Mouse (Mus musculus) skeletal muscle tissue, adult 2 months (tissue): Measurements from ENCODE around the gene Hcn4.

Experiments
- DNase-seq: peaks from one replicate; pipeline ENCODE4 v3.0.0-alpha.2; 2012; ENCODE audit warnings: low read depth, low spot score

Hcn4 gene

DNA sequence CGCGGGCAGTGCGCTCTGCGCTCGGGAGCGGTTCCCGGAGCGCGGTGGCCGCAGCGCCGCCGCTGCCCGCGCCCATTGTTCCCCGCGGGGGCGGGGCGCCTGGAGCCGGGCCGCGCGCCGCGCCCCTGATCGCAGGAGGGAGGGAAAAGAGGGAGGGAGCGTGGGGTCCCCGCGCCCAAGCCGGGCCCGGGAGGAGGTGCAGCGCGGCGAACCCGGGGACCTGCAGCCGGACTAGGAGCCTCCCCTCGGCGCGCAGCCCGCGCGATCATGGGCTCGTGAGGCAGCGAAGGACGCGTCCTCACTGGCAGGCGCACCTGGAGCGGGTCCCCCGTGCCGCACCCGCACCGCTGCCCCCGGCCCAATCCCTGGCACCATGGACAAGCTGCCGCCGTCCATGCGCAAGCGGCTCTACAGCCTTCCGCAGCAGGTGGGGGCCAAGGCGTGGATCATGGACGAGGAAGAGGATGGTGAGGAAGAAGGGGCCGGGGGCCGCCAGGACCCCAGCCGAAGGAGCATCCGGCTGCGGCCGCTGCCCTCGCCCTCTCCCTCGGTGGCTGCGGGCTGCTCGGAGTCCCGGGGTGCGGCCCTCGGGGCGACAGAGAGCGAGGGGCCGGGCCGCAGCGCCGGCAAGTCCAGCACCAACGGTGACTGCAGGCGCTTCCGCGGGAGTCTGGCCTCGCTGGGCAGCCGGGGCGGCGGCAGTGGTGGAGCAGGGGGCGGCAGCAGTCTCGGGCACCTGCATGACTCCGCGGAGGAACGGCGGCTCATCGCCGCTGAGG, at the start of gene Hcn4:
Hcn4 (plus strand) TSS at position 274 of the 779 bp plus-strand sequence.
- no peak for DNase-seq

DNA sequence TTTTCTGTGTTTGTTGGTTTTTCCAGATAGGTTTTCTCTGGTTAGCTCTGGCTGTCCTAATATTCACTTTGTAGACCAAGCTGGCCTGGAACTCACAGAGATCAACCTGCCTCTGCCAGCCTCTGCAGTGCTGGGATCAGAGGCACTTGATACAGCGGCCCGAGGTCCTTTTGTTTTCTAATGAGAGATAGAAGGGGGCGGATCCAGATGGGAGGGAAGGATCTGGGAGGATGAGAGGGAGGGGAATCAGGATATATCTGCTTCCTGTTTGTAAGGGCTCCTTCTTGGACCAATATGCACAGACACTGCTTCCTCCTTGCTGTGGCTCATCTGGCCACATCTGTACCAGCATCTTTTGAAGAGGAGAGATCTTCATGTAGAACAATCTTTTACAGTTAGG, 48.5 kb upstream of the Hcn4 start:
- DNase-seq: no peak

DNA sequence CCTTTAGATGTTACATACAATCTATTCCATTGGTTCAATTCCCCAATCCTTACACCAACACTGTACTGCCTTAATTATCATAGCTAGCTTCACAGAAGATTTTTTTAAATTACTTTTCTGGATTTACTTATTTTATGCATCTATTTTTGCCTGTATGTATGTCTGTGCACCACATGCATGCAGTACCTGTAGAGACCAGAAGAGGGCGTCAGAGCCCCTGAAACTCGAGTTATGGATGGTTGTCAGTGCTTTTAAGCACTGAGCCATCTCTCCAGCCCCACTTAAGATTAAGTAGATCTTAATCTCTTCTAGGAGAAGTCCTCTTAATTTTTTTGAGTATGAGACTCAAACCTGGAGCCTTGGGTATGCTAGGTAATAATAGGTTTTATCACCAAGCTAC, 47.8 kb upstream of the Hcn4 start:
- DNase-seq: no peak

DNA sequence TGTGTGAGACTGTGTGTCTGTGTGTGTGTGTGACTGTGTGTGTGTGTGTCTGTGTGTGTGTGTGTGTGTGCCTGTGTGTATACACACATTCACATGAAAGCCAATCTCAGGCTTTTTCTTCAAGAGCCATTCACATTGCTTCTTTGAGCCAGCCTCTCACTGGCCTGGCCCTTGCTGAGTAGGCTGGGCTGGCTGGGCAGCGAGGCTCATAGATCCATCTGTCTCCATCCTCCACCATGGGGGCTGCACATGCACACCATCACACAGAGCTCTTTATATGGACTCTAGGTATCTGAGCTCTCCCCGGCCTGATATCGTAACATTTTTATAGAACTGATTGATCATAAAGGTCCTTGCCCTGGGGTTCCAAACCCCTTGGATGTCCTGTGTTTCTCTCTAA, 33.7 kb upstream of the Hcn4 start:
- DNase-seq: no peak

DNA sequence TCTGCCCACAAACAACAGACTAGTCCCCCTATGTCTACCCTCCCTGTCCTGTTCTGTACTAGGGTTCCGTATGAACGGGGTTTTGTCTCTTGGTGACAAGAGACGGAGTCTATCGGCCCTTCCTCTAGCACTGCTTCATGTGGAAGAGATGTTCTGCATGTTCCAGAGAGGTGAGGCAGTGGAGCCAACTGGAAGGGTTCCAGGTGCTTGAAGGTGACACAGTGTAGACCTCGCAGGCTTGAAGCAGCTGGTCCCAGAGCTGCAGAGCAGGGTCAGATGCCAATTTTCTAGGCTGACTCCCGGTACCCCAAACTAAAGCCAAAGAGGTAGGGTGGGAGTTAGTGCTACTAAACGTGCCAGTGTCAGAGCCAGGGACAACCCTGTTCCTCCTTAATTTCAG, 25.1 kb upstream of the Hcn4 start:
- no peak for DNase-seq

DNA sequence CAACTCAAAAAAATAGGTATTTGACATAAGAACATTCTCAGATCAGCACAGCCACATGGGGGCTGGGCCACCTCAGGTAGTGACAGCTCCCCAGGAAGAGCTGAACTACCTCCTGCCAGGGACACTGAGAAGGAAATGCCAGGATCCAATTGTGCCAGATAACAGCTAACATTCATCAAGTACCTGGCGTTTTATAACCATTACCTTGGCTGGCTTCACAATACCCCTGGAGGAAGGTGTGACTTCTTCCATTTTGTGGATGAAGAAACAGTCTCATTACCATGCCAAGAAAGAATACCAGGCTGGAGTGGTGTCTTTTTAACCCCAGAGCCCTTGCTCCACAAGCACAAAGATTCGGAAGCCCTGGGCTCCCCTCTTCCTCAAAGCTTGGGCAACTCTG, 21.8 kb upstream of the Hcn4 start:
- DNase-seq: no peak

DNA sequence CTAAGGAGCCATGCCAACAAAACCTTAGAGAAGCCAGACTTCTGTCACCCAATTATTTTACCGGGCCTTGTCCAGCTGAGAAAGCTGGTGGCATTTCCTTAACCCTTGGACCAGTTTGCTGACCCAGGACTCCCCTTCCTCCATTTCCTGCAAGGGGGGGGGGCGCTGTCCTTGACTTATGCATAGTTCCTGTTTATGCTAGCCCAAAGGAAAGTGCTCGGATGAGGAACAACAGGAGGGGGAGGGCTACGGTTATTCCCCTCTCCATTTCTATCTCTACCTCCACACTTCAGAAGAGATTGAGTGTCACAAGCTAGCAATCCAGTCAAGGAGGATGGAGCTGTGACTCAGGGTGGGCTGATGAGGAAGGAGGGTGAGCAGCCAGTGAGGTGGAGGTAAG, 20.9 kb upstream of the Hcn4 start:
- DNase-seq: no peak

DNA sequence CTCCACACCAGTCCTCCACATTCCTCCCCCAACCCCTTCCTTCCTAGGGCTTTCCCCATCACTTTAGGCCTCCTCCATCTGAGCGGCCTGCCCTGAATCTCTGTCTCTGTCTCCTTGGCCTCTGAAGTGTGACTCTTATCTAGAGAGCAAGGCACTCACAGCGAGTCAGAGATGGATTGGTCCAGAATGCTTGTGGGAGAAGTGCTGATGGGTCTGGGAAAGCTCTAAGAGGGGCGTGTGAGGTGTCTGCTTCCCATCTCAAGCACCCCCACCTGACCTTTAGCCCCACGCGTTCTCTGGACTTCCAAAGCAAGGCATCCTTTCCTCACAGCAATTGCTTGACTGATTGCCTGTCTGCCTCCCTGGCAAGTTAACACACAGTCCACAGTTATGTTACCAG, 20.4 kb upstream of the Hcn4 start:
- no peak for DNase-seq

DNA sequence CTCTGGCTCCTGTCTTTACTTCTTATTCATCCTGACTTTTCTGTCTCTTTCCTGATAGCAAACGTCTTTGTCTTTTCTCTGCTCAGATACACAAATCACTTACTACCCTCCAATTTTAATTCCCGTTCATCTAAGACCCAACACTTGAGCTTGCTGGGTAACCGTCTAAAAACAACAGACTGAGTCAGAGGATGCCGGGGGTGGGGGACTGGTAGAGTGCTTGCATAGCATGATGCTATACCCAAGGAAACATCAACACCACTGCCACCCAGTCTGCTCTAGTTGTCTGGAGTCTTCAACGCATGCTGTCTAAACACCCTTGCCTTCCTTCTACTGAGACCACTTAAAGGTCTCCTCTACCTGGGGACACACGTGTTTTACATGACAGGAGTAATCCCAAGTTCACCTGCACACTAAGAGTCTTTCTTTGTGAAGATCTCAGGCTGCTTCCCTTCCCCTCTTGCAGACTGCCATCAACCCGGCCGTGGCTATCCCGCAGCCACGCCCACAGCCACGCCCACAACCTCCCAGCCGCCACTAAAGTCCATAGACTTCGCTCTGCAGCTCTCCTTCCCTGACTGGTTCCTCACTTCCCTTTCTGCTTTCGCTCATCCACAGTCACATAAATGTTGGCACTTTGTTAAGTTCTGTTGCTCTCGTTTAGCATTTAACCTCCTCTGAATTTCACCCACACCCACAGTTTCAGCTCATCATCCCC, 17.5 kb upstream of the Hcn4 start:
- DNase-seq: peak; percentile 28

DNA sequence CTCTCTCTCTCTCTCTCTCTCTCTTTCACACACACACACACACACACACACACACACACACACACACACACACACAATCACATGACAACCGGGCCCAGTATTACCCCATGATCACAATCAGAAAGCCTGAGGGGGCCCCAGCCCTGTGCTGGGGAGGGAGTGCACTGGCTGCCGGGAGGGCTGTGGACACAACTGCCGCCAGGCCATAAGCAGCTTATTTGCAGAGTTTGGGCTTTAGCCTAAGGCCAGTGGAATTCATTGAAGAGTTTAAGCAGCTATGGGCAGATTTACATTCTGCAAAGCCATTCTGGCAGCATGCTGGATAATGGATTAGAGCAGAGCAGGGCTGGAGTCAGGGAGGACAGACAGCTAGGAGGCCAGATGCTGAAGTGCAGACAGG, 12.0 kb upstream of the Hcn4 start:
- DNase-seq: no peak

DNA sequence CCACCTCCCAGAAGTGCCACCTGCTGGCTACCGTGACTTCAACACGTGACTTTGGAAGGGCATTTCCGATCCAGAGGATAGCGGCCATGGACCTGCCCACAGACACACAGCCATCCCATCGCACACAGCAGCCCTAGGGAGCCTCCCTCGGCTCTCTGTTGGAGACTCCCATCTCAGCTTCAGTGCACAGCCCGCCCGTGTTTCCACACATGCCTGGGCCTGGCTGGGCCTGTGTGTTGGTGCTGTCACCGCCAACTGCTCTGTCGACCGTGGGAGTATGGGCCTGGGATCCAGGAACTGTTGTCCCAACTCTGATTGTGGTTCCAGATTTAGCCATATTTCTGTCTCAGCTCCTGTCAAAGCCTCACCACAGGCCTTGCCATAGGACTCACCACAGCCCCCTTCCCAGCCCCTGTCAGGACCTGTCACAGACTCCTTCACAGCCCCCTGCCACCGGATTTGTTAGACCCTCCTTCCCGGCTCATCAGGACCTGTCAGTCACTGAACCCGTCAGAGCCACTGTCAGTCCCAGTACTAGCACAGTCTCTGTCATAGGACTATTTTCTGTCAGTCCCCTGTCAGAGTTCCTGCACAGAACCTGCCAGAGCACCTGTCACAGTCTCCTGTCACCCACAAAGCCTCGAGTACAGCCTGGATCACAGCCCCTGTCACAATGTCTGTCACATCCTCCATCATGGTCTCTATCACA, 7.5 kb upstream of the Hcn4 start:
- DNase-seq: no peak

DNA sequence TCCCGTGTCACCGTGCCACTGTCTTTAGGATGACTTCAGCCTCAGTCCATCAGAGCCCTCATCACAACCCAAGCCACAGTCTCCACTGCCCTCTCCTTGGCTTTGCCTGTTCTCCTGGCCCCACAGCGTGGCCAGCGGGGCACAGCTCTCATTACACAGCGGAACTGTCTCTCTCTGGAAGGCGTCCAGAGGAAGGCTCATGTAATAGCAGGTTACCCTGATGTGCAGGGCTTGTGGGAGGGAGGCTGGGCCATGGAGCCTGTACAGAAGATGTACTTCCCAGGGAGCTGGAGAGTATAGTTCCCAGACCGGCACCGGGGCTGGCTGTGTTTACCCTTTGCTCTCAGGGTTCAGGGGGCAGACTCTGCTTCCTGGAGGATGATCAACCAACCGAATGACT, 6.8 kb upstream of the Hcn4 start:
- DNase-seq: no peak

DNA sequence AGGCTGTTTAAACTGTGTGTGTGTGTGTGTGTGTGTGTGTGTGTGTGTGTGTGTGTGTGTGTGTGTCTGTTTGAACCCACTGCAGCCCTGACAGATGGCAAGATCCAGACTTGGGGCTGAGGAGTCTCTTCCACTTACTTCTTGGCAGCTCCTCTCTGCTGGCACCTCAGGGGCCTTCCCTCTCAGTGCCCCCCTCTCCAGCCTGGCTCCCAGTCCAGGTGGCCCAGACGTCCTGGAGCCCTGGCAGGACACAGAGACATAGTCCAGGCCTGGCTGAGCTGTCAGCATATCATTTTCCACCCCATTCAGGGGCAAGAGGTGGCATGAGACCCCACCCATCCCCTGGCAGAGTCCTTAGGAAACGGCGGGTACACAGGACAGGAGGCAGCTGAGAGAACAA, 5.5 kb upstream of the Hcn4 start:
- no peak for DNase-seq

DNA sequence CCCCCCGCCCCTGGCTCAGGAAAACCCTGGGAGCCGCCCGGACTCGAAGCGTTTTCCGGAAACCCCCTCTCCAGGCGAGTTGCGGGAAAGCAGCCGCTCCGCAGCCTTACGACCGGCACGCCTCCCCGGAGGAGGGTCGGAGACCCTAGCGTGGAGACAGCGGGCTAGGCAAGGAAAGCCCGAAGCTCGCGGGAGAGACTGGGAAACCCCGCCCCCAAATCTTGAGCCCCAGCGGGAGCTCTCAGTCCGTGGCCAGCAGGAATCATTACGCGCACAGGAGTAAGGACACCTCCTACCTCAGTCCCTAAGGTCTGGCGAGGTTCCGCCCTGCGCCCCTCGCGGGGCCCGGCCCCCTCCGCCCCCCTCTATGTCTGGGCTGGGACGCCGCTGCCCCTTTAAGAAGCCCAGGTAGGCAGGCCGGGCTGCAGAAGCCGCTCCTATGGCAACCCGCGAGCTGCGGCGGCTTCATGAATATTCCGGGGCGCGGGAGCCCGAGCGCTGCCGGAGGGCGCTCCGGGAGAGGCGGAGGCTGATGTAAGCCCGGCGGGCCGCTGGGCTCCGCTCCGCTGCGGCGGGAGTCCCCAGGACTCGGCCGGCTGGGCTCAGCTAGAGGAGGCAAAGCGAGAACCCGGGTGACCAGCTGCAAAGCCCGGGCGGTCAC, 651 bp upstream of the Hcn4 start:
- DNase-seq: no peak

DNA sequence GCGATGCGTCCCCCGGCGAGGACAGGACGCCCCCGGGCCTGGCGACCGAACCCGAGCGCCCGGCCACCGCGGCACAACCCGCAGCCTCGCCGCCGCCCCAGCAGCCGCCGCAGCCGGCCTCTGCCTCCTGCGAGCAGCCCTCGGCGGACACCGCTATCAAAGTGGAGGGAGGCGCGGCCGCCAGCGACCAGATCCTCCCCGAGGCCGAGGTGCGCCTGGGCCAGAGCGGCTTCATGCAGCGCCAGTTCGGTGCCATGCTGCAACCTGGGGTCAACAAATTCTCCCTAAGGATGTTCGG, 655 bp downstream of the Hcn4 start:
- DNase-seq: no peak

DNA sequence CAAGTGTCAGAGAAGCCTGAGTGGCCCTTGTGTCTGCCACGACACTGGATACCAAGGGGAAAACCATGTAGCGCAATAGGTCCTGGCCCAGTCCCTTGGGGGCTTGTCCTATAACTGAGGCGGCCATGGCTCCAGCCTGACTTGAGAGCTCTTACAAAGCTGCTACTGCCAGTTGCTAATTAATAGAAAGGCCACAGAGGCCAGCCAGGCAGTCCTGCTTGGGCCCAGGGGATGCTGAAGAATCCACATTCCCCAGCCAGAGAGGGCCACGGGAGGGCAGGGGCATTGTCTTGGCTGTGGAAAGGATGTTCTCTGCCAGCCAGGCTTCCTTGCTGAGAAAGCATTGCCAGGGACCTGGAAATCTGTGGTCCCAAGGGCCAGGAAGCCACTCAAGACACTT, 6.4 kb downstream of the Hcn4 start:
- DNase-seq: no peak

DNA sequence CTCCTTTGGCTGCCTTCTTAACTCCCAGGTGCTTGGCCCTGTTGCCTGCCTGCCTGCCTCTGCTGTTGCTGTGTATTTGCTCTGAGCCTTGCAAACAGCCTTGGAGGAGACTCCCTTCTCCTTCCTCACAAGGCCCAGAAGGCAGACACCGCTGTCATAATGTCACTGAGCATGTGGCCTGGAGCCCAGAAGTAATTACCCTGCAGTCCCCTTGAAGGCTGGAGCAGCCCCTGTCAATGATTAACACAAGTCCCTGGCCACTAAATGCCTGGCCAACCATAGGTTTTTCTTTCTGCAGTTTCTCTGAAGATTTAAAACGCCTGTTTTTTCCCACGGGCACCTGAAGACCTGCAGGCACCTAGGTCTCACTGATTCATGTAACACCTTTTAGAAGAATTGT, 9.7 kb downstream of the Hcn4 start:
- DNase-seq: no peak

DNA sequence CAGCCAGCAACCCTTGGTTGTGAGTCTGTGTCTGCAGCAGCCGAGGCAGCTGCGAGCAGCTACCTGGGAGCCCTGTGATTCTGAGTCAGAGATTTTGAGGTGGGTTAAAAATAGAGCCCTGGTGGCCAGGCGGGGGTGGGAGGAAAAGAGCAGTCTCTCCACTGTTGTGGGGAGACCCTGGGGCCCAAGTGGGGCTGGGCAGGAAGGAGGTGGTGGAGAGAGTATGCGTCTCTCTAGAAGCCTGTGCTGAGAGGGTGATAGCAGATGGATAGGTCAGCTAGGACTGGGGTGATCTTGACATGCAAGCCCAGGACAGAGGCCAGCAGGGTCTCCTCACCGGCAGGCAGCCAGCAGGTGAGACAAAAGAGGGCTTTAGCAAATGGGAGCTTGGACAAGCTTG, 14.0 kb downstream of the Hcn4 start:
- no peak for DNase-seq

DNA sequence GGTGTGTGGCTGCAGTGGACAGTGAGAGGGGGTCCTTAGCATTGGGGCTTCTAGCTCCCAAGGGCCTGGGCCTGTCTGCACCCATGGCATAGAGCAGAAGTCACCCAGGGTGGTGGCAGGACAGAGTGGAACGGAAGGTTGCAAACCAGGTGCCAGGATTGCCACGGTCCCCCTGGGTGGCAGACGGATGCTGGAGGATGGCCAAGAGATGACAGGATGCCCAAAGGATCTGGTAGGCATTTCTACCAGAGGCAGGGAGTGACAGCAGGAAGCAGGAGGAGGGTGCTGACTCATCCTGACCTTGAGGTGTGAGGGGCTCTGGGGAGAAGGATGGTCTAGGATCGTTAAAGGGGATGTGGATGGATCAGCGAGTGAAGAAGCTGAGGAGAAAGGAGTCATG, 15.3 kb downstream of the Hcn4 start:
- DNase-seq: no peak

DNA sequence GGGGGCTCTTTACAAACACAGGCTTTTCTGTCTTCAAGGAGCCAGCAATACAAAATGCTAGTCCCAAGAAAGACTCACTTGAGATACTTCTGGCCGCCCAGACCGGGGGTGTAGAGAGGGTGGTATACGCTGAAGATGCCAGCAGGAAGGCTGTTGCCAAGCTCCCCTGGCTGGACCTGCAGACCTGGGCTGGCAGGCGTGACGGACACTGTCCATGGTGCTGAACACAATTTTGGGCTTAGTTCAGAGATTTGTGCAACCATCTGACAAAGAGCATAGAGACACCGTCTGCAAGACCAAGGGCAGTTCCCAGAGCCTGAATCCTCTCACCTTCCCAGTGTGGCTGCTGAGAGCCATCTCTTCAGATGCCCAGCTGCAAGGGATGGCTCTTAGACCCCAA, 18.4 kb downstream of the Hcn4 start:
- DNase-seq: no peak

DNA sequence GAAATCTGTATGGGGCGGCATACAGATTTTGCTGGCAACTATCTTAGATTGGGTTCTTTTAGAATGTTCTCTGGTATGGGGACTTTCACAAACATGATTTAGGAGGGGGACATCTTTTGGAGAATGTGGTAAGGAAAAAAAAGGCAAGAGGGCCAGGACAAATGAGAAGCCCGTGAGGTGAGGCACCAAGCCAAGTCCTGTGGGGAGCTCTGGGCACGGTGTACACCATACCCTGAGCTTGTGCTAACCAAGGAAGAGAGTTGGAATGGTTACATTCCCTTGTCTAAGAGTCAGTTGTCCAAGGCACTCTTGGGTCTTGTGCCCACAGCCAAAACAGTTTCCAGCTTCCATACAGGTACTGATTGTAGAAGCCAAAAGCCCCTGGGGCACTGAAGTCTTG, 21.4 kb downstream of the Hcn4 start:
- no peak for DNase-seq

DNA sequence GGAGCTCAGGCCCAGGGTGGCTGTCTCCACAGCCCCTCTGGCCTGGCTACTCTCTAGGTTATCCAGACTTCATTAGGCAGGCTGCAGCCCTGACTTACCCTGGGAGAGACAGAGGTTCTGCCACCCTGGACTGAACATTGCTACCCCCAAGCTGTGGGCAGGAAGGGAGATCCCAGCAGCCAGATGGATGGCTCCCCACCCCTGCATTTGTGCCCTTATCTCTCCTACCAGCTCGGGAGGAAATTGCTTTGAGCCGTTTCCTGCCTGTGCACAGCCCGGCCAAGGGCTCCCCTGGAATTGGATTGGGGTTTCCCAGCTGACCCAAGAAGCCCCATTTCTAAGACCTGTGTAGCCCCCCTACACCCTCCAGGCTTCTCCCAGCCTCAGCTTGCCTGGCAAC, 23.8 kb downstream of the Hcn4 start:
- no peak for DNase-seq

DNA sequence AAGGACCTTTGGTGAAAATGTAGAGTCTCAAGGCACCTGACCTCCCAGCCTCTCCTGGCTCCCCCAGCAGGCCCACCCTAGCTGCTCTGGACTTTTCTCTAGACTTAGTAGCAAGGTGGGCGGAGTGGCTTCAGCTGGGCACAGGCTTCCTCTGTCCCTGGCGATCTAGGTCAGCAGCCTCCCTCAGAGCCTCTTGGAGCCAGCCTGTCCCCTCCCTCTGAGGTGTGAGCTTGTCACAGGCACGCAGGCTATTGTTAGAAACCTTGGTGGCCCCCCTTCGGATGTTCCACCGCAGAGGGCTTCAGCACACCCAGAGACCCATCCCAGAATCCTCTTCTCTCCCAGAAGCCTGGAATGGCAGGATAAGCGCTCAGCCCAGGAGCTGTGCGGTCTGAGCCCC, 24.5 kb downstream of the Hcn4 start:
- no peak for DNase-seq
